Comparison of ENCODE assay signal across 19 mouse cellular contexts in the genomic region with DNA sequence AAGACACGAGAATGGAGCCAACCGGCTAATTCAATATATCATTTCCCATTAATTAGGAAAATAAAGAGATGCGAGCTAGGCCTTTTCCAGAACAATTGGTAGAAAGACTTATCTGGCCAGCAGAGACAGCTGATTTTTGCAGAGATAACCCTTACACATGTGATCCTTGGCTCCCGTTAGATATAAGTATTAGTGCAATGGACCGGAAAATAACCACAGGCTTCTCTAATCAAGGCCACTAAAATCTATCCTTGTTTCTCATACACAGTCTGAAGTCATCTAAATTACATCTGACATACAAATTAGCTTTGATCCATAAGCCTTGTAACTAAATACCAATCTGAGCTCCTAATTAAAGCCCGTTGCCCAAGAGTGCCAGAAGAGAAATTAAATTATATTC.
A peak's percentile ranks its signal among the peaks of the same experiment; 100 is the strongest.
DNase-seq lines count a peak whose midpoint lies in the region; ATAC-seq and TF ChIP-seq lines count a peak whose summit lies in the region.
"Had no signal": no experiment of that assay in that cellular context is flagged by ENCODE, and none has a peak within 500 bp of the region (broad histone marks: within the 10 kb centered on the region; RNA-seq: fewer than 3 reads in every experiment).

No protein-coding gene starts in this region.

- no peak overlapping the region for H3K9ac ChIP-seq in embryonic facial prominence, embryonic 11.5 days (replicated peaks; ENCODE audit: low read length)
- H3K9ac ChIP-seq in hindbrain, embryonic 14.5 days, result no peak overlapping the region
- no peak overlapping the region for H3K9ac ChIP-seq in hindbrain, postnatal 0 days (replicated peaks; ENCODE audit: low read length)
- H3K9ac ChIP-seq: forebrain, embryonic 15.5 days; heart, embryonic 13.5 days had no signal

- H3K9me3 ChIP-seq in embryonic facial prominence, embryonic 11.5 days (replicated peaks; ENCODE audit: control insufficient read depth, low read length), result no peaks in the 10 kb centered on the region
- no peaks in the 10 kb centered on the region for H3K9me3 ChIP-seq in embryonic facial prominence, embryonic 10.5 days
- no peaks in the 10 kb centered on the region for H3K9me3 ChIP-seq in hindbrain, embryonic 14.5 days (ENCODE audit: control insufficient read depth, low read length)
- H3K9me3 ChIP-seq in hindbrain, postnatal 0 days (ENCODE audit: low read length), result no peaks in the 10 kb centered on the region
- H3K9me3 ChIP-seq in G1E (replicated peaks), result no peaks in the 10 kb centered on the region
- H3K9me3 ChIP-seq: forebrain, embryonic 15.5 days; heart, embryonic 13.5 days had no signal

- no peak overlapping the region for H3K4me2 ChIP-seq in embryonic facial prominence, embryonic 11.5 days (ENCODE audit: low read depth, low read length)
- no peak overlapping the region for H3K4me2 ChIP-seq in hindbrain, embryonic 14.5 days (replicated peaks)
- no peak overlapping the region for H3K4me2 ChIP-seq in hindbrain, postnatal 0 days (ENCODE audit: low read depth, low read length)
- H3K4me2 ChIP-seq: forebrain, embryonic 15.5 days; heart, embryonic 13.5 days had no signal

- H3K4me3 ChIP-seq in embryonic facial prominence, embryonic 11.5 days (ENCODE audit: low read depth, low read length), result no peak overlapping the region
- H3K4me3 ChIP-seq in embryonic facial prominence, embryonic 10.5 days, result no peak overlapping the region
- H3K4me3 ChIP-seq in hindbrain, embryonic 14.5 days (replicated peaks; ENCODE audit: low read length), result no peak overlapping the region
- H3K4me3 ChIP-seq in hindbrain, postnatal 0 days (ENCODE audit: low read length), result no peak overlapping the region
- H3K4me3 ChIP-seq in G1E (ENCODE audit: low read depth, low read length), result no peak overlapping the region; the same call in 1 of the 2 replicates
- H3K4me3 ChIP-seq: forebrain, embryonic 15.5 days; heart, embryonic 13.5 days had no signal

- DNase-seq in embryonic facial prominence, embryonic 11.5 days (ENCODE audit: low spot score), result peak; percentile 21
- DNase-seq in embryonic facial prominence, embryonic 10.5 days (ENCODE audit: low spot score), result no peak
- no peak for DNase-seq in hindbrain, embryonic 14.5 days (ENCODE audit: low spot score)
- DNase-seq in hindbrain, postnatal 0 days (ENCODE audit: low spot score), result no peak
- DNase-seq in G1E (ENCODE audit: low spot score), result no peak
- DNase-seq in retina, embryonic 14.5 days (ENCODE audit: low spot score), result peak; percentile 65
- no peak for DNase-seq in cerebellum, adult 8-10 months
- DNase-seq: adrenal gland, adult 2 months; adrenal gland, postnatal 25 days; B cell, adult 2 months; cerebellum, adult 9-10 months; cerebellum, postnatal 25 days; gastrocnemius, postnatal 36 days; heart, adult 11 months; heart, postnatal 36 days had no signal

- no peak overlapping the region for H3K27ac ChIP-seq in embryonic facial prominence, embryonic 11.5 days (replicated peaks; ENCODE audit: low read depth, low read length)
- H3K27ac ChIP-seq in embryonic facial prominence, embryonic 10.5 days (replicated peaks), result no peak overlapping the region
- no peak overlapping the region for H3K27ac ChIP-seq in hindbrain, embryonic 14.5 days
- no peak overlapping the region for H3K27ac ChIP-seq in hindbrain, postnatal 0 days
- H3K27ac ChIP-seq: forebrain, embryonic 15.5 days; heart, embryonic 13.5 days had no signal

- H3K27me3 ChIP-seq in embryonic facial prominence, embryonic 11.5 days (ENCODE audit: control insufficient read depth, insufficient read depth, low read length), result no peaks in the 10 kb centered on the region
- H3K27me3 ChIP-seq in embryonic facial prominence, embryonic 10.5 days (replicated peaks; ENCODE audit: low read depth, poor library complexity, severe bottlenecking), result no peaks in the 10 kb centered on the region
- no peaks in the 10 kb centered on the region for H3K27me3 ChIP-seq in hindbrain, embryonic 14.5 days (ENCODE audit: control insufficient read depth, insufficient read depth, low read length)
- H3K27me3 ChIP-seq in hindbrain, postnatal 0 days (ENCODE audit: insufficient read depth, low read length), result no peaks in the 10 kb centered on the region
- H3K27me3 ChIP-seq in G1E (ENCODE audit: insufficient read depth, low read length), result no peaks in the 10 kb centered on the region
- H3K27me3 ChIP-seq: forebrain, embryonic 15.5 days; heart, embryonic 13.5 days had no signal

- ATAC-seq in embryonic facial prominence, embryonic 11.5 days (replicated peaks; ENCODE audit: insufficient number of reproducible peaks, low FRiP score, low TSS enrichment, low read depth), result no peak
- ATAC-seq in hindbrain, embryonic 14.5 days (ENCODE audit: low FRiP score), result peak; percentile 53; the same call in 1 of the 2 replicates
- ATAC-seq in hindbrain, postnatal 0 days, result no peak
- peak; percentile 69 for ATAC-seq in G1E (ENCODE audit: extremely low read depth, insufficient number of reproducible peaks, low FRiP score, poor library complexity, severe bottlenecking)
- ATAC-seq: CD4-positive, CD25-positive, alpha-beta regulatory T cell, adult 4 months; forebrain, embryonic 15.5 days; intestine, embryonic 16.5 days had no signal

- 61% methylated on average over 6 of the region's 6 CpGs for WGBS in embryonic facial prominence, embryonic 11.5 days
- WGBS in embryonic facial prominence, embryonic 10.5 days, result 71% methylated on average over 6 of the region's 6 CpGs
- 54% methylated on average over 6 of the region's 6 CpGs for WGBS in hindbrain, embryonic 14.5 days
- WGBS in hindbrain, postnatal 0 days, result 71% methylated on average over 6 of the region's 6 CpGs

- no peaks in the 10 kb centered on the region for H3K4me1 ChIP-seq in embryonic facial prominence, embryonic 11.5 days (ENCODE audit: control insufficient read depth, insufficient read depth, low read length)
- H3K4me1 ChIP-seq in embryonic facial prominence, embryonic 10.5 days, result no peaks in the 10 kb centered on the region
- no peaks in the 10 kb centered on the region for H3K4me1 ChIP-seq in hindbrain, embryonic 14.5 days (replicated peaks; ENCODE audit: control insufficient read depth, insufficient read depth, low read length)
- H3K4me1 ChIP-seq in hindbrain, postnatal 0 days (ENCODE audit: insufficient read depth, low read length), result no peaks in the 10 kb centered on the region
- peaks cover 64% of the 10 kb centered on the region for H3K4me1 ChIP-seq in G1E (ENCODE audit: insufficient read depth, low read depth, low read length)
- H3K4me1 ChIP-seq: forebrain, embryonic 15.5 days; heart, embryonic 13.5 days had no signal

- no peaks in the 10 kb centered on the region for H3K36me3 ChIP-seq in embryonic facial prominence, embryonic 11.5 days (replicated peaks; ENCODE audit: control insufficient read depth, insufficient read depth, low read depth, low read length)
- H3K36me3 ChIP-seq in embryonic facial prominence, embryonic 10.5 days (replicated peaks), result no peaks in the 10 kb centered on the region
- H3K36me3 ChIP-seq in hindbrain, embryonic 14.5 days (replicated peaks; ENCODE audit: control insufficient read depth, insufficient read depth), result no peaks in the 10 kb centered on the region
- no peaks in the 10 kb centered on the region for H3K36me3 ChIP-seq in hindbrain, postnatal 0 days (ENCODE audit: insufficient read depth, low read length)
- H3K36me3 ChIP-seq in G1E (replicated peaks), result peaks cover 4% of the 10 kb centered on the region
- H3K36me3 ChIP-seq: forebrain, embryonic 15.5 days; heart, embryonic 13.5 days had no signal

- no peak for TF ChIP-seq CTCF in hindbrain, postnatal 0 days (IDR thresholded peaks at IDR 0.05; ENCODE audit: low read depth)
- no peak for TF ChIP-seq CTCF in G1E (IDR thresholded peaks at IDR 0.05; ENCODE audit: low read depth, low read length)

Comparison
In these comparisons a context has a peak if more than half of its experiments do, and no peak if none do; other contexts are left out.
1. ATAC-seq: peak in hindbrain, embryonic 14.5 days (single experiment) and G1E (single experiment); none in embryonic facial prominence, embryonic 11.5 days (single experiment) and hindbrain, postnatal 0 days (single experiment).
2. DNase-seq: peak in embryonic facial prominence, embryonic 11.5 days (single experiment) and retina, embryonic 14.5 days (single experiment); none in embryonic facial prominence, embryonic 10.5 days (single experiment), hindbrain, embryonic 14.5 days (single experiment), hindbrain, postnatal 0 days (single experiment), G1E (single experiment) and cerebellum, adult 8-10 months (single experiment).